Mouse (Mus musculus) CD4-positive naive resting alpha-beta T cell, adult 57 days (primary cell): ENCODE measurements around the gene Olfr1212. TPM values are rescaled to one million over a fixed set of nuclear protein-coding genes. Genes with fewer than 3 reads are reported as not detected.

Experiments
- total RNA-seq: library from RNA; stranded (reverse); gene quantifications from one replicate; pipeline ENCODE4 v1.2.4, GENCODE M21; 2023

Gene Olfr1212
- total RNA-seq = not detected

DNA sequence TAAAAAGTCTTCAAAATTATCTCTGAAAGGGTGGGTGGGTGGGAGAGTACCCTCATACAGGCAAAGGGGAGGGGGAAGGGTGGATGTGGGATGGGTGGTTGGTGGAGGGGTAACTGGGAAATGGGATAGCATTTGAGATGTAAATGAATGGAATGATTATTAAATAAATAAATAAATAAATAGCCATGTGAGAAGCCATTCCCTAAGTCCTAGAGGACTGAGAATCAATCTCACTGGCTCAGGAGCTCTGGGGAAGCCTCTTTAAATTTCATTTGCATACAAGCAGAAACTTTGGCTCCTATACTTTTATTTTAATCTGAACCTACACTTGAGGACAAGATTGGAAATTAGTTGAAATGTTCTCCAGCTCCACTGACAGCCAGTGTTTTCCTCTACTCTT lies at the start of gene Olfr1212:
Gene Olfr1212 (plus strand): TSS at position 301 of the 400 bp plus-strand sequence.

DNA sequence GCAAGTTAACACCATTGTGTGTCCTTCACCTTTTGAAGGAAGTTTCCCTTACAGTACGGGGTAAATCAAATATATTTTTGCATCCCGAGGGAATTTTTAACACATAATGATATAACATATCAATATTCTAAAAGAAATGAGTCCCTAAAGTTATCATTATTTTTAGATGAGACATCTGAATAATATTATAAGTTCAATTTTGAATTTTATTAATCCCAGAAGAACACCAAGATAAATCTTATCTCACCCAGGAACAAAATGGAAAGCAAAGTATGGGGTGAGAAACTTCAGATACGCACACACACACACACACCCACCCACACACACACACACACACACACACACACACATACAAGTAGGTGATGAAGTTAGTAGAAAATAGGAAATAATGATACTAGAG lies 38.7 kb upstream of the Olfr1212 start, which contains the start of gene Olfr1209:
Gene Olfr1209 (minus strand): TSS at position 101 of the 400 bp plus-strand sequence.

DNA sequence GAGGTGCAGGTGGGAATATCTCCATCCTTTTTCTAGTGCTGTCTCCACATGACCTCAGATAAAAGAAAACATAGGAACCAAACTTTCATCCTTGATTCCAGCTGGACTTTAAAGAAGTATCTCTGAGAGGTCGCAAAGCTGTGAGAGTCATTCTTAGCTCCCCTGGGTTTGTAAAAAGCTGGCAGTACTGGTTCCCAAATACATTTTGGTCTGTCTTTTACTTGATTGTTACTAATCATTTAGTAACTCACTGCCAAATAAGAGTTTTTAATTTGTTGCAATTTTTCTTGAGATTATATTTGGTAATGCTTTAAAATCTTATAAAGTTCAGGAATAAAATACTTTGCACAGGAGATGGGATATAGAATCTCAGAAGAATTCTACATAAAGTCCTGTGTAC lies 15.8 kb upstream of the Olfr1212 start, which contains the start of gene Olfr1211:
Gene Olfr1211 (minus strand): TSS at position 101 of the 400 bp plus-strand sequence.

DNA sequence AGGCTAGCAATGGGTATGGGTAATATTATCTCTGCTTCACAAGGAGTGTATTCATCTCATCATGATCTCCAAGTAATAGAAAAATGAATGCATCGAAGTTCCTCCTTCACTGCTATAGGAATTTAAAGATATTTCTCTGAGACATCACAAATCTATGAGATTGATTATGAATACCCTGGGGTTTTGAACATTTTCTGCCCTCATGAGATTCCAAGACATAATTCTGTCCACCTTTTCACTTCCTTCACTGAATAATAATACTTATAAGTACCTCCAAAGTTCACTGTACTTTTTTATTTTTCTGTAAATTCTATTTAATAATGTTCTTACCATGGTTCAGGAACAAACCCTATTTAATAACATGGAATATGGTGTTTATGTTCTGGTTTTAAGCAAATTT lies 26.4 kb downstream of the Olfr1212 start, which contains the start of gene Gm13762:
Gene Gm13762 (minus strand): TSS at position 101 of the 400 bp plus-strand sequence.

DNA sequence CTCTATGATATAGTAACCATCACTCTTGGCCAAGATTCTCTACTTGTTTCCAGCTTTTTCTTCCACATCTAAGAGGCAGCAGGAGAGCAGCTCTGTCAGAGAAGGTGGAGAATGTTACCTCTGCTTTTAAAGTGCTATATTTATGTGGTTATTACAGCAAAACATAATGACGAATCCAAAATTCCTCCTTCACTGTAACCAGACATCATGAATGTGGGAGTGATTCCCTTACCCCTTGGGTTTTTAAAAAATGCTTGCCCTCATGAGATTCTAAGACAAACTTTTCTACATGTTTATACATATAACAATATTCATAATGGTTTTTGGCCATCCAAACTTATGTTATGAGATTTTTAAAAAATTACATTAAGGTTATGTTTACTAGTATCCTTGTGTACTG lies 38.8 kb downstream of the Olfr1212 start, which contains the start of gene Olfr1214:
Gene Olfr1214 (minus strand): TSS at position 101 of the 400 bp plus-strand sequence.

DNA sequence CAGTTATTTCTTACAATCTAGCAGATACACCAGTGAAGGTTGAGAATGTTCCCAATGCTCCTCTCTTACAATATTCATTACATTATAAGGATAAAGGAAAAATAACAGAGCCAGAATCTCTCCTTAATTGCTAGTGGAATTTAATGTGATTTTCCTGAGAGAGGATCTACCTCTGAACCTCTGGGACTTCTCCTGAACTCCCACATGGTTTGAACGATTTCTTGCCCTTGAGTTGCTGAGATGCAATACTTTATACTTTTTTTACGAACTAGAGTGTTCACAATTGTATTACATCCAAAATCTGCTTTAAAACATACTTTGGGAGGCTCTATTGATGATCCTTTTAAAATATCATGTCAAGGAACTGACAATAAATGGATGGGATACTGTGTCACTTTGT lies 53.1 kb downstream of the Olfr1212 start, which contains the start of gene Olfr1215:
Gene Olfr1215 (minus strand): TSS at position 101 of the 400 bp plus-strand sequence.

Other genes starting within 250 kb of the Olfr1212 start
- not detected for gene Olfr1196, start 249.4 kb upstream of the Olfr1212 start, total RNA-seq
- not detected for gene Olfr1197, start 221.6 kb upstream of the Olfr1212 start, total RNA-seq
- not detected for gene Olfr1198, start 202.6 kb upstream of the Olfr1212 start, total RNA-seq
- not detected for gene Olfr1199, start 193.5 kb upstream of the Olfr1212 start, total RNA-seq
- not detected for gene Olfr1200, start 183.5 kb upstream of the Olfr1212 start, total RNA-seq
- gene Olfr1201, start 160.9 kb upstream of the Olfr1212 start, total RNA-seq = not detected
- not detected for gene Olfr1202, start 139.5 kb upstream of the Olfr1212 start, total RNA-seq
- gene Olfr1205, start 124.2 kb upstream of the Olfr1212 start, total RNA-seq = not detected
- not detected for gene Olfr1204, start 104.7 kb upstream of the Olfr1212 start, total RNA-seq
- not detected for gene Olfr1206, start 90.7 kb upstream of the Olfr1212 start, total RNA-seq
- gene Olfr1208, start 51.7 kb upstream of the Olfr1212 start, total RNA-seq = not detected
- not detected for gene Olfr1209, start 38.8 kb upstream of the Olfr1212 start, total RNA-seq
- gene Olfr1211, start 15.9 kb upstream of the Olfr1212 start, total RNA-seq = not detected
- gene Gm13762, start 26.3 kb downstream of the Olfr1212 start, total RNA-seq = not detected
- not detected for gene Olfr1214, start 38.7 kb downstream of the Olfr1212 start, total RNA-seq
- gene Olfr1215, start 53.0 kb downstream of the Olfr1212 start, total RNA-seq = not detected
- not detected for gene Olfr1216, start 64.4 kb downstream of the Olfr1212 start, total RNA-seq
- not detected for gene Olfr1217, start 78.1 kb downstream of the Olfr1212 start, total RNA-seq
- not detected for gene Olfr1218, start 107.2 kb downstream of the Olfr1212 start, total RNA-seq
- not detected for gene Olfr1219, start 129.5 kb downstream of the Olfr1212 start, total RNA-seq
- not detected for gene Olfr1220, start 152.9 kb downstream of the Olfr1212 start, total RNA-seq
- not detected for gene Olfr1221, start 163.3 kb downstream of the Olfr1212 start, total RNA-seq
- gene Olfr1222, start 179.1 kb downstream of the Olfr1212 start, total RNA-seq = not detected
- not detected for gene Olfr1223, start 197.6 kb downstream of the Olfr1212 start, total RNA-seq
- gene Olfr1224-ps1, start 210.1 kb downstream of the Olfr1212 start, total RNA-seq = not detected
- gene Olfr1225, start 220.7 kb downstream of the Olfr1212 start, total RNA-seq = not detected
- not detected for gene Olfr1226, start 246.1 kb downstream of the Olfr1212 start, total RNA-seq